Mouse (Mus musculus): Measurements from ENCODE around the gene Pdcd2l. TPM values are rescaled to one million over a fixed set of nuclear protein-coding genes. Genes with fewer than 3 reads are reported as not detected.
"Not testable (repeated sequence)": the region's sequence is repeated elsewhere in the genome, so short reads cannot be mapped to it uniquely, and the experiment has no call there.

The Pdcd2l gene
- polyA plus RNA-seq, 1 experiment from 2014 or later: 34.6 TPM

DNA sequence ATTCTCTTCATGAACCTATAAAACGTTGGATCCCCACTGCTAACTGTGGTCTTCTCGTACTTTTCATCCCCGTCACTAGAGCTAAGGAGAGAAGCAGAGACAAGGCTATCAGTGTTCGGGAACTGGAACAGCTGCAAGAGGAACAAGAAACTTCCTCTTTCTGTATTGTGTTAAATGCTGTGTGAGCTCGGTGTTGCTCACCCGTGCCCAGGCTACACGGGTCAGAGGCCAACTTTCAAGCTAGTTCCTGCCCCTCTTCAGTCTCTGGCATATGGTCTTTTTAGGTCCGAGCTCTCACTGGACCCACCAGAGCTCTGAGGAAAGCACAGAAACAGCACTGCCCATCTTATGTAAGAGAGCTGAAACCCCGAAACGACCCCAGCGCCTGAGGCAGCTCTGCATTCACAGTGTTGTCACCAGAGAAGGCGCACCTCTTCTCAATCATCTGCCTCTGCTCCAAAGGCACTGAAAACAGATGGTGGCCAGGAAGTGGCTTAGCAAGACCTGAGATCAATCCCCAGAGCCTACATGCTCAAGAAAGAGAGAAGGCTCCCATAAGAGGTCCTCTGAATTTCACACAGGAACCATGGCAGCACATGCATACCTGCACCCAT is 7.0 kb downstream of the Pdcd2l start:
- ATAC-seq (ENCODE audit: low FRiP score, low TSS enrichment): no peak
- H3K4me2 ChIP-seq (replicated peaks; ENCODE audit: low read depth): no peak overlapping the region
- no peaks in the 10 kb centered on the region for H3K9me3 ChIP-seq (ENCODE audit: control insufficient read depth, low read length)
- TF ChIP-seq EP300 (optimal IDR thresholded peaks at IDR 0.05) (no peak), CTCF (IDR thresholded peaks at IDR 0.05; ENCODE audit: low read depth) (no peak)
- peaks cover 35% of the 10 kb centered on the region for H3K36me3 ChIP-seq (ENCODE audit: control insufficient read depth, insufficient read depth, low read length)
- no peak overlapping the region for H3K27ac ChIP-seq (replicated peaks)
- WGBS: 88% methylated on average over 12 of the region's 12 CpGs
- no peak overlapping the region for H3K9ac ChIP-seq (ENCODE audit: low read length)
- no peak overlapping the region for H3K4me3 ChIP-seq (ENCODE audit: low read depth, low read length)
- DNase-seq (ENCODE audit: low spot score): no peak
- H3K27me3 ChIP-seq (ENCODE audit: control insufficient read depth, insufficient read depth, low read length): no peaks in the 10 kb centered on the region
- H3K4me1 ChIP-seq (replicated peaks; ENCODE audit: control insufficient read depth, insufficient read depth): no peaks in the 10 kb centered on the region

DNA sequence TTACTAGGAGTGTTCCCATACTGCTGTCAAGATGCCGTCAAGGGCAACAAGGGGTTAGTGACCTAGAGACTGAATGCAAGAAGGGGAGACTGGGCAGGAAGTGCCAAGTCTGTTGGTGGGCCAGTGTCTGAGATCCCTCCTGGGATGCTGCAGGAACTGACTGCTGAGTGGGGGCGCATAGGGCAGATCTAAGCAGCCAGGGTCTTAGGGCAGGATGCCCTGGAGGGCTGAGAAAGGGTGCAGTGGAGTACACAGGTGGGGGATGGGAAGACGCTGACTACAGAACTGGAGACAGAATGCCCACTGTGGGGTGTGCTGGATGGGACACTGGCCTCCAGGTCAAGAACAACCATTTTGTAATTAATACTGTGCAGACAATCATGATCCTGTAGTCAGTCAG is 12.7 kb downstream of the Pdcd2l start:
- DNase-seq (ENCODE audit: low spot score) (no peak), ATAC-seq (ENCODE audit: low FRiP score, low TSS enrichment) (peak; percentile 47)
- Histone ChIP-seq H3K9ac (ENCODE audit: low read length) (no peak overlapping the region), H3K9me3 (ENCODE audit: control insufficient read depth, low read length) (no peaks in the 10 kb centered on the region), H3K4me3 (ENCODE audit: low read depth, low read length) (no peak overlapping the region), H3K4me1 (replicated peaks; ENCODE audit: control insufficient read depth, insufficient read depth) (no peaks in the 10 kb centered on the region), H3K36me3 (ENCODE audit: control insufficient read depth, insufficient read depth, low read length) (peaks cover 29% of the 10 kb centered on the region), H3K4me2 (replicated peaks; ENCODE audit: low read depth) (no peak overlapping the region), H3K27me3 (ENCODE audit: control insufficient read depth, insufficient read depth, low read length) (no peaks in the 10 kb centered on the region), H3K27ac (replicated peaks) (peak overlapping the region; percentile 45; the same call in 1 of the 2 replicates)
- TF ChIP-seq CTCF (IDR thresholded peaks at IDR 0.05; ENCODE audit: low read depth): no peak
- TF ChIP-seq EP300 (optimal IDR thresholded peaks at IDR 0.05): no peak
- 82% methylated on average over 3 of the region's 3 CpGs for WGBS

DNA sequence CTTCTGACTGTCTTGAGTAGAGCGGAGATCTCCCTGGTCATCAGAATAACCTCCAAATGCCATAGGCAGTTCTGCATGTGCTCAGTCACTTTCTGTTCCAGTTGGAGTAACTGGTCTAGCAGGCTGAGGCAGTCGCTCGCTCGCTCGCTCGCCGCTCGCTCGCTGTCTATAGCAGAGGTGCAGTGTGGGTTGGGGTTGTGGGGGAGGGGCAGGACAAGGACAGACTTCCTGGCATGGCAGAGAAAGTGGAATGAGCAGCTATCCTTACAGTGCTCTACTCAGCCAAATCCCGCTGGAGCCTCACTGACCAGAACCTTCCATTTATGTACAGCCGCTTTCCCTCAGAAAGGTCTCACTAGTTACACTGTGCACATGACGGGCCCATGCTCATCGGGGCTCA is 13.1 kb downstream of the Pdcd2l start:
- Histone ChIP-seq H3K9ac (ENCODE audit: low read length) (no peak overlapping the region), H3K27me3 (ENCODE audit: control insufficient read depth, insufficient read depth, low read length) (no peaks in the 10 kb centered on the region), H3K27ac (replicated peaks) (peak overlapping the region; percentile 45; the same call in 1 of the 2 replicates), H3K36me3 (ENCODE audit: control insufficient read depth, insufficient read depth, low read length) (peaks cover 25% of the 10 kb centered on the region), H3K4me2 (replicated peaks; ENCODE audit: low read depth) (no peak overlapping the region), H3K4me3 (ENCODE audit: low read depth, low read length) (no peak overlapping the region), H3K4me1 (replicated peaks; ENCODE audit: control insufficient read depth, insufficient read depth) (no peaks in the 10 kb centered on the region), H3K9me3 (ENCODE audit: control insufficient read depth, low read length) (no peaks in the 10 kb centered on the region)
- 76% methylated on average over 13 of the region's 13 CpGs for WGBS
- ATAC-seq (ENCODE audit: low FRiP score, low TSS enrichment) (peak; percentile 76), DNase-seq (ENCODE audit: low spot score) (no peak)
- TF ChIP-seq EP300 (optimal IDR thresholded peaks at IDR 0.05) (no peak), CTCF (IDR thresholded peaks at IDR 0.05; ENCODE audit: low read depth) (no peak)

DNA sequence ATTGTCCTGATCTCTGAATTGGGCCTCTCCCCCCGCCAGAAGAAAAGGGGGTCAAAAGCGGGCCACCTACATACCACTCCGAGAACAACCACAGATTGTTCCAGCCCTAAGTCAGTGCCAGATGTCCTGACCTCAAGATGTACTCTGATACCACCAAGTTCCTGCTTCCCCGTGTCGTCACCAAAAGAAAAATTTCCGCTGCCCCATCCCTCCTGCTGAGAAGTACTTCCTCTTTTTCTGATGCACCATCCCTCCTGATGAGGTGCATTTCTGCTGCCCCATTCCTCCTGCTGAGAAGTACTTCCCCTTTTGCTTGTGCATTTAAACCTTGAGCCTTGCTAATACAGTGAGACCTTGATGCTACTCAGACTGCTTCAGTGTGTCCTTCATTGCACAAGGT is 20.2 kb downstream of the Pdcd2l start:
- H3K27ac ChIP-seq (replicated peaks); H3K36me3 ChIP-seq (ENCODE audit: control insufficient read depth, insufficient read depth, low read length); H3K4me2 ChIP-seq (replicated peaks; ENCODE audit: low read depth); ATAC-seq (ENCODE audit: low FRiP score, low TSS enrichment); H3K4me1 ChIP-seq (replicated peaks; ENCODE audit: control insufficient read depth, insufficient read depth); DNase-seq (ENCODE audit: low spot score); H3K27me3 ChIP-seq (ENCODE audit: control insufficient read depth, insufficient read depth, low read length); H3K4me3 ChIP-seq (ENCODE audit: low read depth, low read length); H3K9ac ChIP-seq (ENCODE audit: low read length); H3K9me3 ChIP-seq (ENCODE audit: control insufficient read depth, low read length): not testable (repeated sequence)
- WGBS: 86% methylated on average over 6 of the region's 6 CpGs

DNA sequence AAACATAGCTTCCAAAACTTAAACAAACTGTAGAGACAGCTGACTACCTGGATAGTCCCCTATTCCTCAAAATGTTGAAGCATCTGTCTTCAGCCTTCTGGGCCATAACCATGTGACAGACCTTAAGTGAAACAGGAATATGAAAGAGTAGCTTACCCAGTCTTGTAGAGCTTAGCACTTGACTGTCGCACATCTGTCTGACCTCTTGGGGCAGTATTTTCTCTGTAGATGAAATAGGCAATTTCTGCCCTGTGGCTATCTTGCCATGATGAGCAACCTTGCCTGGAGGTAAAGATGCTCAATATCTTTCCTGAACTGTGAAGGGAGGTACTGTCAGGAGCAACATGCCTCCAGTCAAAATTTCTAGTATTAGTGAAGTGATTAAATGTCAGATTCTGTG is 24.2 kb downstream of the Pdcd2l start:
- no peak for ATAC-seq (ENCODE audit: low FRiP score, low TSS enrichment)
- Histone ChIP-seq H3K4me1 (replicated peaks; ENCODE audit: control insufficient read depth, insufficient read depth) (no peaks in the 10 kb centered on the region), H3K4me3 (ENCODE audit: low read depth, low read length) (no peak overlapping the region), H3K36me3 (ENCODE audit: control insufficient read depth, insufficient read depth, low read length) (no peaks in the 10 kb centered on the region), H3K27me3 (ENCODE audit: control insufficient read depth, insufficient read depth, low read length) (no peaks in the 10 kb centered on the region), H3K4me2 (replicated peaks; ENCODE audit: low read depth) (no peak overlapping the region), H3K9ac (ENCODE audit: low read length) (no peak overlapping the region), H3K27ac (replicated peaks) (no peak overlapping the region), H3K9me3 (ENCODE audit: control insufficient read depth, low read length) (no peaks in the 10 kb centered on the region)
- WGBS: 69% methylated on average over 1 of the region's 1 CpGs
- TF ChIP-seq EP300 (optimal IDR thresholded peaks at IDR 0.05) (no peak), CTCF (IDR thresholded peaks at IDR 0.05; ENCODE audit: low read depth) (peak; percentile 15)
- no peak for DNase-seq (ENCODE audit: low spot score)

DNA sequence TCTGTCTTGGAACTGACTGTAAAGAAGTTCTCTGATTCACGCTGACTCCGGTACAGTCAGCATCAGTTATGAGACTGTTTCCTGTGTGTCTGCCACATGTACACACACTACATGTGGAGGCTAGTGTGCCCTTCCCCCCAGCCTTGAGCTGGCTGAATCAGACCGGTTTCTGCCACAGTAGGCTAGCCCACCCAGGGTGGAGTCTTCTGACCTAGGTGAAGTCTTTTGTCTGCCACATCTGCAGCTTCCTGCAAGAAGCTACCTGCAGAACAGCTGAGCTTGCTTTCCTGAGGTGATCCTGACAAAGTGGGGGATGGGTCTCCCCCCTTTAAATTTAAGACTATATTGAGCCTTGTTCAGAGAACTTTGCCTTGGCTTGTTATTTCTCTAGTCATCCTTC is 27.0 kb downstream of the Pdcd2l start, which contains the start of gene Uba2:
Gene Uba2 (minus strand): TSS at position 146 of the 400 bp plus-strand sequence.
- Histone ChIP-seq H3K36me3 (ENCODE audit: control insufficient read depth, insufficient read depth, low read length) (no peaks in the 10 kb centered on the region), H3K27ac (replicated peaks) (peak within 1 kb of the TSS; percentile 90), H3K4me2 (replicated peaks; ENCODE audit: low read depth) (peak within 1 kb of the TSS; percentile 82), H3K27me3 (ENCODE audit: control insufficient read depth, insufficient read depth, low read length) (no peaks in the 10 kb centered on the region), H3K4me1 (replicated peaks; ENCODE audit: control insufficient read depth, insufficient read depth) (no peaks in the 10 kb centered on the region), H3K4me3 (ENCODE audit: low read depth, low read length) (peak within 1 kb of the TSS; percentile 94), H3K9ac (ENCODE audit: low read length) (peak within 1 kb of the TSS; percentile 94), H3K9me3 (ENCODE audit: control insufficient read depth, low read length) (no peaks in the 10 kb centered on the region)
- TF ChIP-seq EP300 (optimal IDR thresholded peaks at IDR 0.05) (no peak), CTCF (IDR thresholded peaks at IDR 0.05; ENCODE audit: low read depth) (no peak)
- 67% methylated on average over 3 of the region's 3 CpGs for WGBS
- no peak for ATAC-seq (ENCODE audit: low FRiP score, low TSS enrichment)
- no peak for DNase-seq (ENCODE audit: low spot score)
